Mouse (Mus musculus): ENCODE measurements around the gene Bnipl.

GRCm38 (mm10) chr3:95213609-95213975 lies 37.4 kb downstream of the Bnipl start:
- no peak for TF ChIP-seq POLR2A (IDR thresholded peaks at IDR 0.05; ENCODE audit: low read depth, low read length)
- no peak for TF ChIP-seq CTCF (conservative IDR thresholded peaks at IDR 0.05; ENCODE audit: insufficient read depth, insufficient read length, low read depth, low read length)

All from kidney, adult 2 months (tissue).